Mouse (Mus musculus): ENCODE data around the gene Gm15737. TPM values are rescaled to one million over a fixed set of nuclear protein-coding genes. Genes with fewer than 3 reads are reported as not detected.

Gm15737 gene
- polyA plus RNA-seq (2014; fragmentation: Illumina TruSeq; extraction: RNeasy Lipid Tissue Mini Kit (QIAGEN cat#74804); ENCODE audit: low read depth, low replicate concordance): 0.19 TPM

GRCm38 (mm10) chr6:92869089-92869581 lies at the start of gene Gm15737:
Gene Gm15737 (plus strand): TSS chr6:92869357.

Other genes with a start within 250 kb of the Gm15737 start
- 8.8 TPM for gene Prickle2, start 163.2 kb upstream of the Gm15737 start, polyA plus RNA-seq (2014; fragmentation: Illumina TruSeq; extraction: RNeasy Lipid Tissue Mini Kit (QIAGEN cat#74804); ENCODE audit: low read depth, low replicate concordance)
- not detected for gene A730049H05Rik, start 52.9 kb upstream of the Gm15737 start, polyA plus RNA-seq (2014; fragmentation: Illumina TruSeq; extraction: RNeasy Lipid Tissue Mini Kit (QIAGEN cat#74804); ENCODE audit: low read depth, low replicate concordance)
- gene Adamts9, start 74.1 kb downstream of the Gm15737 start, polyA plus RNA-seq (2014; fragmentation: Illumina TruSeq; extraction: RNeasy Lipid Tissue Mini Kit (QIAGEN cat#74804); ENCODE audit: low read depth, low replicate concordance): 5.3 TPM

Data from sigmoid colon, adult 10 weeks (tissue).